Mouse (Mus musculus): ENCODE data around the gene Gm8765.
"Not testable (repeated sequence)": the region's sequence is repeated elsewhere in the genome, so short reads cannot be mapped to it uniquely, and the experiment has no call there.

Gene Gm8765

DNA sequence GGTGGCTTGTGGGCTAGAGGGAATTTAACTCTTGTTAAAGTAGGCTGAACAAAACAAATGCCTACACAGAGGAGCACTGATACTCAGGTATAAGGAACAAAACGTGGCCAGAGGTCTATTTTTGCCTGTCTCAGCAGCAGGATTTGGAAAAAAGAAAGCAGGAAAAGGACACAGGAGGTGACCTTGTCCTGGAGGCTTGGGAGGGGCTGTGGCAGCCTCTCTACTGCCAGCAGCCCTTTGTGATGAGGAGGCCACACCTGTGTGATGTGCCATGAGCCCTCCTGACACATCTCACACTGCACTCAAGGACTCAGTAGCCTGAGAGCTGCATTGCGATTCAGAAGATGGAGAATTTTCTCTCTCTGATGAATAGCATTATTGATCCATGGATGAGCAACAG is at the start of gene Gm8765:
Gm8765 (plus strand) TSS at position 301 of the 400 bp plus-strand sequence.
- DNase-seq (ENCODE audit: low spot score), result not testable (repeated sequence)

DNA sequence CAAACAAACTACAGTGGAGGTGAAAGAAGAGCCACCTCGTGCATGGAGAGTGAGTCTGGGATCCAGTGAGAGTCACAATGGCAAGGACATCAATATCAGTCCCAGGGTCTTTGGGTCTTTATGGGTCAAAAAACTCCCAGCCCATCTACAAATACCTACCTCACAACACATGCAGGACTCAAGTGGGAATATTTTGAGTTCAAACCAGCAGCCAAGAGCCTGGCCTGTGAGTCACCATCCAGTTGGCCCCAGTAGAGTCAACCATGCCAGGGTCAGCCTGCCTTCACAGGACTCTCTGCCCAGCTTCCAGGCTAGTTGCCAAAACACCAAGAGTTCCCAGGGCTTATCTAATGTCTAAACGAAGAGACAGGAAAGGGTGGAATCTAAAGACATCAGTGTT is 49.3 kb upstream of the Gm8765 start:
- DNase-seq (ENCODE audit: low spot score), result not testable (repeated sequence)

DNA sequence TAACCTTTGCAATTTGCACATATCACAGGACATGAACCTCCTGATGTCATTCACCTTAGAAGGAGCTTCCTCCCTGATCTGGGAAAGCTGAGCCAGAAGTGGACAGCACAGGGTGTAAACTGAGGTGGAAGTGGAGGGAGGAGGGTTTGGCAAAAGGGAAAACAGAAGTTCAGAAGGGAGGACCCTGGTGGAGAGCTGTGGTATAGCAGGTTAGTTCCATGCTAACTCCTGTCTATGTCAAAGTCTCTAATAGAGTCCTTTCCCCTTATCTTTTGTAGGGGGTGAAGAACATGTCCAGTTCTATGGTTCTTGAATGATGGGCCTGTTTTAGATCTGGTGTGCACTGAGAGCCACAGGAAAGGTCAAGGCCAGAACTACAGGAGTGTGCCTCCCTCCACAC is 52.2 kb downstream of the Gm8765 start:
- DNase-seq (ENCODE audit: low spot score), result not testable (repeated sequence)

DNA sequence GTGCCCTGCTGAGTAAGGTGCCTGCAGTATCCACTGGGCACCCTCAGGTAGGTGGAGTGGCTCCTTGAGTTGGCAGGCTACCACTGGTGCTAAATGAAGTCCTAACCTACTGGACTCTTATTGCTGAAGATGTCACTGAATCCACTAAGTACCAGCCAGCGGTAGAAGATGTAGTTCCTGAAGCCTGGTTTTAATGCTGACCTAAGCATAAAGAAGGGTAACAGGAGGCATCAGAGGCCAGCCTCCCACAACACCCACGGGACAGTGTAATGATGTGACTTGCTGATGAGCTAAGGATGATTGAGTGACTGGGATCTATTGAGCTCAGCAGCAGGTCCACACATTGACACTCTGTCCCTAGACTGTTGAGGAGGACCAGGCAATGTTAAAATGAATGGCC is 53.6 kb downstream of the Gm8765 start:
- DNase-seq (ENCODE audit: low spot score), result no peak

DNA sequence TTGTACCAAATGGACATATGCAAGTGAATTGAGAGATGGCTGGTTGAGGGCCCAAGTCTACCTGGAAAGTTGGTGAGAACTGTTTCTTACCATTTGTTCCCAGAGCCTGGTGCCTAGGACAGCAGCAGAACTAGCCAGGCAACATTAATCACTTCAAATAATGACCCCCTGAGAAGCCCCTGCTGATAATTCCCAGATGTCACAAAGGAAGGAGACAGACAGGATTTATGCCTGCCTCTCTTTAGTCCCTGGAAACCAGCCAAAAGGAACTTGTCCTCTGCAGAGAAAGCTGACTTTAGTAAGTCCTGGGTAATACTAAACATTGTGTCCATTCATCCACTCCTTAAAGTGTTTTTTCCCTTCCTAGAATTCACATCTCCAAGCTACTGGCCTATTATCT is 54.8 kb downstream of the Gm8765 start:
- not testable (repeated sequence) for DNase-seq (ENCODE audit: low spot score)
